Mouse (Mus musculus) urinary bladder, postnatal 4 days (tissue): ENCODE results near the gene Usp35.

ENCODE experiments used
- DNase-seq, 2 experiments: peaks; one replicate each; pipeline ENCODE4 v3.0.0; 2021 to 2022; ENCODE audit warnings: low spot score in 2 of 2

The Usp35 gene

DNA sequence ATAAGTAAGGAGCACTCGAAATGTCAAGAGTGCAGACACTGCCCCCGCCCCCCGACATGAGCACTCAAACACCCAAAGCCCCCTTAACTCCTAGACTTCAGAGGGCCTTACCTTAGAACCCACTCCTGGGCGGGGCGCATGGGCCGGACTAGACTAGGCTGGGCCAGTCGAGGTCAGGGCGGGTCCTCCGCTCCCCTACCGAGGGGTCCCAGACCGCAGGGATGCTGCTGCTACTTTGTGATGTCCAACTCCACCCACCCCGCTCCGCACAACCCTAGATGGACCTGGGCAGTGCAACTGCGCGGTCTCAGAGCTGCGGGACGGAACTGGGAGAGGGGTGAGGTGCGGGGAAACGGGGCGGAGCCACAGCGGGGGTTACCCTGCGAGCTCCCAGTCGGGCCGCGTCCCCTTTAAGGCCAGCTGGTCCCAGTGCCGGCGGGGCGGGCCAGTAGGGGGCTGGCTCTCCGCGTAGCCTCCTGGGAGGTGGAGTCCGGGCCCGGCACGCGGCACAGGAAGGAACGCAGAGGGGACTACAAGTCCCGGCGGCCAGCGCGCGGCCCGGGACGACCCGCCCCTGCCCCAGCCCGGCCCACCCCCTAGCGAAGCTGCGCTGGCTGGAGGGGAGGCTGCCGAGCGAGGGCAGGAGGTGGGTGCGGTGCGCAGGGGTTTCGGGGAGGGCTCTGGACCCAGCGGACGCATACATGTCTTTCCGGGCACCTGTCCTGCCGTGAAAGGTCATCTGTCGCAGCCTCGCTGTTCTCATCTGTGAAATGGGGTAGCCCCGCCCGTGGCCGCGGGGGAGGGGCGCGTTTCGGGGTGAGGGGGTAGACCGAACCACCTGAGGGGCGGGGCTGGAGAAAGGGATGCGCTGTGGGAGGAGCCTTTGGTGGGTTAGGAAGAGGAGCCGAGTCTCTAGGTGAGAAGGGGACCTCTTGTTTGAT is at the start of gene Usp35, which contains the start of gene Kctd21:
Gene Usp35, minus strand, starts transcription at position 295 of the 941 bp plus-strand sequence.
Gene Kctd21, plus strand, starts transcription at position 602 of the 941 bp plus-strand sequence.
- peak; percentile 94 to 95 for DNase-seq

DNA sequence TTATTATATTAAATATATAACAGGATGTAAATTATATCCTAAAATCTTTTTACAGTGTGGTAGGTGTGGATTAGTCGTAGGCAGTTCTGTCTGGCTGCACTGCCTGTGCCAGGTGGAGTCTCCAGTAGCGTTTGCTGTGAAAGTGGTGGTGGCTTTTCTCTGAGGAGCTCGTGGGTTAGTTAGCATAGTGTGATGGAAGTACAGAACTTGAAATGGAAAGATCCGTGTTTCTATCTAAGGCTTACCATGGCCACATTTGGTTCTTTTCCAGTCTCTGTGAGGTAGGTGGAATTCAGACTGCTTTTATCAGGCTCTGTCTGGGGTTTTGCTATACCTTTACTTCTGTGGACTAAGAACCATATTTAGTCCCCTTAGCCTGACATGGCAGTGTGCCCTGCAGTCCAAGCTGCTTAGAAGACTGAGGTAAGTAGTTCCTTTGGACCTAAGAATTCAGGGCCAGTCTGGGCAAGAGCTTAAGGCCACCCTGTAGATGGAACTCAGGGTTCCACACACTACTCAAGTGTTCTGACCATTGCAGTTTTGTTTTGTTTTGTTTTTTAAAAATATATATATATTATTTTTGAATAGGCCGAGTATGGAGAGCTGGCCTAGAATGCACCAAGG is 48.8 kb upstream of the Usp35 start:
- no peak for DNase-seq

DNA sequence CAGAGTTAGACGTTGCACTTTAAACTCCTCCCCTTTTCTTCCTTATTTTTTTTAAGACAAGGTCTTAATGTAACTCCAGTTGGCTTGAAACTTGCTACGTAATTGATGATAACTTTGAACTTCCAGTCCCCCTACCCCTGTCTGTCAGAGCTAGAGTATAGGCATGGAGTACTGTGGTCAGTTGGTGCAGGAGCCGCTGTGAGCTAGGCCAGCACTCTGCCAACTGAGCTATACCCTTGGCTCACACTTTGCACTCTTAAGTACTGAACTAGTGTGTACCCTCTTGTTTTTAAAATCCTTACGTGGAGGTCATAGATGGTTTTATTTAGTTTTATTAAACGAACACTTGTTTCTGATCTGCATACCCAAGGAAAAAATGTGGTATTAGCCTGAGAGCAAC is 47.5 kb upstream of the Usp35 start:
- DNase-seq: no peak

DNA sequence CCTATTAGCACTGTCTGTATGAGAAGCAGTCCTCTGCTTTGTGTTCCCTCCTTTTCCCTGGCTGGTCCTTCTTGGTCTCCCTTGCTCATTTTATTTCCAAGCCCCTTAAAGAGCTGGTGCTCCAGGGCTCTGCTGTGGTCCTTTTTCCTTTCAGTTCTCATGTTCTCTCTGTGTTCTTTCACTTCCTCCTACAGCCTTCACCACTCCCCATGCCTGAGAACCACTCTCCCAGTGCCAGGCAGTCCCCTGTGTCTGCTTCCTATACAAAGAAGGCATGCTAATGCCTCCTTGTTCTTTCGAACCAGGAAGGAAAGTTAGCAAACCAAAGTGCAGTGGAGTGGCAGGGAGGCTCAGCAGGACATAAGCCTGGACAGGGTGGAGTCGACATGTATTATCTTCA is 44.1 kb upstream of the Usp35 start:
- DNase-seq: no peak

DNA sequence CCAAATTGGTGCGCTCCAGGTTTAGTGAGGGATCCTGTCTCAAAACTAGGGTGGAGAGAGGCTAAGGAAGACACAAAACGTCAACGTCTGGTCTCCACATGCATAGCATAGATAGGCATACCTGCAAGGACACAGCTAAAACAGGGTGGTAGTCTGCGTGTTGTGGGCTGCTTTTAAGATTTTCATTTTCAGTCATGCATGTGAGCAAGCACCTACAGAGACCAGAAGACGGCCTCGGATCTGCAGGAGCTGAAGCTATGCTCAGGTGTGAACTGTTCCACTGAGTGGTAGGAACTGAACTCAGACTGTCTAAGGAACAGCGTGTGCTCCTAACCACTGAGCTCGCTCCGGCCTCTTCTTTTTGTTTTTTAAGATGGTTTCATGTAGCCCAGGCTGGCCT is 43.3 kb upstream of the Usp35 start:
- DNase-seq: peak in 1 of 2 experiments; percentile 23

DNA sequence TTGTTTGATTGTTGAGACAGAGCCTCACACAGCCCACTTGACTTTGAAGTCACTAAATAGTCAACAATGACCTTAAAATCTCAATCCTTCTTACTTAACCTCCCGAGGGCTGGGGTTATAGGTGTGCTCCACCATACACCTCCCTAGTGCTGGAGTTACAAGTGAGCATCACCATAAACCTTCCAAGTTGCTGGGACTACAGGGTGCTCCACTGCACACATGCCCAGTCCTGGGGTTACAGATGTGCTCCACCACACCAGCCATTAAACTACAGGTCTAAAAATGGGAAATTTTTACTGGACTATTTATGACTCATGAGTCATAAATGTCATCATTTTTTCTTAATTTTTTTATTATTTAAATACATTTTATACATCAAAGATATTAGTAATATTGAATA is 34.1 kb upstream of the Usp35 start:
- DNase-seq: no peak

DNA sequence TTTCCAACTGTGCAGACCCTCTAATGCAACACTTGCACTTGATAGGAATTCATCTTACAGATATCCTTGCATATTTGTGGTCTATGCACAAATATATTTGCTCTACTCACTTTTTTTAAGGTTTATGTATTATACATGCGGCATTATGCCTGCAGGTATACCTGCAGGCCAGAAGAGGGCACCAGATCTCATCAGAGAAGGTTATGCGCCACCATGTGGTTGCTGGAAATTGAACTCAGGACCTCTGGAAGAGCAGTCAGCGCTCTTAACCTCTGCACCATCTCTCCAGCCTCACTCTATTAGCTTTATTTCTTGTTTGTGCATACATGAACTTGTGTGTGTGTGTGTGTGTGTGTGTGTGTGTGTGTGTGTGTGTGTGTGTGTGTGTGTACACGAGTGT is 29.6 kb upstream of the Usp35 start:
- peak in 1 of 2 experiments; percentile 49 for DNase-seq

DNA sequence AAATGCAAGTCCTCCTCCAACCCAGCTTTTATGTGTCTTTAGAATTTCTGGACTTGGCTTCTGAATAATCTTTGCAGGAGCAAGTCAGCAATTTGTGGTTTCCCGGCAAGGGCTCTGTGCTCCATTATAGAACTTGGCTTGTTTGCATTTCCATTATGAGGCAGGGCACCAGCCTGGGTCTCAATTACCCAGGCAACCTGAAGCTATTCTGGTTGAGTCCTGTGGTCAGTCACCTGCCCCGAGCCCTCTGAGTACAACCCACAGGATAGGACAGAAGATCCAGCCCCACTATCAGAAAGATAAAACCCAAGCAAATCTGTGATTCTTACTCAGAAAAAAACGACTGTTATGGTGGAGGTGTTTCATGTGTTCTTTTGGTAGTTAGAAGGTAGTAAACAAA is 29.1 kb upstream of the Usp35 start:
- peak in 1 of 2 experiments; percentile 34 for DNase-seq

DNA sequence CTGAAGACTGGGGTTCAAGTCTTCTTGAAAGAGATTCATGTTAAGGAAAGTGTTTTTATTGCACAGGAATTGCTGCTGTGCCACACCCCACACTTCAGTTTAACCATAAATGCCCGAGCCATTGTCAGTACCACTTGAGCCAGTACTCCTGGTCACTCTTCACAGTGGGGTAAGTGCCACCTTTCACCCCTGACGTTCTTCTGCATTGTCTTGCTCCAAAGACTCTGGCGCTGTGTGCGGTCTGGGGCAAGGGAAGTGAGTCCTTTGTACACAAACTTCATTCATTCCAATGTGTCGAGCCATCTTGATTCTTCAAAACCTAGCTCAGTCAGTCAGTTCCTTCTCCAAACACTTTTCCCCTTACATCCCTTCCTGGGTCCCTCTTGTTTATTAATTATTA is 28.3 kb upstream of the Usp35 start:
- peak in 1 of 2 experiments; percentile 53 for DNase-seq

DNA sequence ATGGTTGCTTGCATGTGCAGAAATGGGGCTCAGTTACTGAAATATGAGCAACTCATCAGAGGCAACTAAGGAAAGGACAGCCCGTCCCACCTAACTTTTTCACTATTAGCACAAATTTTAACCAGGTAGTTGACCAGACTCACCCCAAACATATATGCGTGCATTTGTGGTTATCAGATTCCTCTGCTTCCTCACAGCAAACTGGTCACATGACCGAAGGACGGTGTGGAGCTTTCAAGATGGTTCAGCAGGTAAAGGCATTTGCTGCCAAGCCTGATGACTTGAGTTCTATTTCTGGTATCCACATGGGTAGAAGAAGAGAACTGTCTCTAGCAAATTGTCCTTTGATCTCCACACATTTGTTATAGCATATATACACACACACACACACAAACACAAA is 26.5 kb upstream of the Usp35 start:
- peak in 1 of 2 experiments; percentile 54 for DNase-seq

DNA sequence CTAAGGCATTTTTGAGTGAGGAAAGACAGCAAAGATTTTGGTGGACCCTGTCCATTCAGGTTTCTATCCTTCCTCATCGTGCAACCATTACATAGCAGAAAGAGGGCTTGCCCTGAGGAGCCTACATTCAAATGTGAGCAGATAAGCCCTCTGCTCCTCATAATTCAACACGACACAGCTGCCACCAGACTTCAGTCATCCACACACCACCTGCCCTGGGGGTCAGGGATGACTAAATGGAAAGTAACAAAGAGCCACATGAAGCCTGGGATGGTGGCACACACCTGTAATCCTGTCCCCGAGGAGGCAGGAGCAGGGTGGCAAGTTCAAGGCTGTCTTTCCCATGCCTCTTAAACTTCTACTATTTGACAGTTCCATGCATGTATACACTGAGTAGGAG is 26.0 kb upstream of the Usp35 start:
- peak in 1 of 2 experiments; percentile 41 for DNase-seq

DNA sequence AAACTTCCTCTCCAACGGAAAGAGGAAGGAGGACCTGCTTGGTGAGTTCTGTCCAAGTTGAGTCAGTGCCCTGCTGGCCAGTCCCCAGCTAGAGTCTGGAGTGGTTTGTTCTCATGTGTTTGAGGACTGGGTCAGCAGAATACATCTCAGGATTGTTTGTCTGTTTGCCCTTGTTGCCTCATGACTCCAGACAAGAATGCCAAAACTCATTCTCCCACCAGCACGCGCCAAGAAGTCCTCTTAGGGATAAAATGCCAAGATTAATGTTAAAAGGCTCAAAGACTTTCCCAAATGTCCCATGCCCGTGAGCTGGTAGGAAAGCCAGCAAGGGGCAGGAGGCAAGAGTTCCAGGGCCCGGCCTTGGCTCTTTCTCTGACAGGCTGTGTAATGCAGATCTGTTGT is 25.1 kb upstream of the Usp35 start:
- DNase-seq: peak in 1 of 2 experiments; percentile 54

DNA sequence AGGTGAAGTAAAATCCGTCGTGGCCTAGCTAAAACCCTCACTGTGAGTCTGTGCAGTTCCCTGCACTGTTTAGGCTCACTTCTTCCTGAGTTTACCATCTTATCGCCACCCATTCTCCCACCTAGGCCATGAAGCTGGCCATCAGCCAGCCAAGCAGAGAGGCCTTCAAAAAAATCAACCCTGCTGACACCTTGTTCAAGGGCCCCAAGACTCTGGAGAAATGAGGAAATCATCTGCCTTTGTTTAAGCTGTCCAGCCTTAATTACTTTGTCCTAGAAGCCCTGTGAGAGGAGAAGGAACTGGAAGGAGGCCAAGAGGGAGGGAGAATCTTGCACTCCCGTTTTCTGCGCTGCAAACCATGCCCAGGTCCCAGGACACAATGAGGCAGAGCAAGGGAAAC is 24.4 kb upstream of the Usp35 start:
- peak in 1 of 2 experiments; percentile 53 for DNase-seq

DNA sequence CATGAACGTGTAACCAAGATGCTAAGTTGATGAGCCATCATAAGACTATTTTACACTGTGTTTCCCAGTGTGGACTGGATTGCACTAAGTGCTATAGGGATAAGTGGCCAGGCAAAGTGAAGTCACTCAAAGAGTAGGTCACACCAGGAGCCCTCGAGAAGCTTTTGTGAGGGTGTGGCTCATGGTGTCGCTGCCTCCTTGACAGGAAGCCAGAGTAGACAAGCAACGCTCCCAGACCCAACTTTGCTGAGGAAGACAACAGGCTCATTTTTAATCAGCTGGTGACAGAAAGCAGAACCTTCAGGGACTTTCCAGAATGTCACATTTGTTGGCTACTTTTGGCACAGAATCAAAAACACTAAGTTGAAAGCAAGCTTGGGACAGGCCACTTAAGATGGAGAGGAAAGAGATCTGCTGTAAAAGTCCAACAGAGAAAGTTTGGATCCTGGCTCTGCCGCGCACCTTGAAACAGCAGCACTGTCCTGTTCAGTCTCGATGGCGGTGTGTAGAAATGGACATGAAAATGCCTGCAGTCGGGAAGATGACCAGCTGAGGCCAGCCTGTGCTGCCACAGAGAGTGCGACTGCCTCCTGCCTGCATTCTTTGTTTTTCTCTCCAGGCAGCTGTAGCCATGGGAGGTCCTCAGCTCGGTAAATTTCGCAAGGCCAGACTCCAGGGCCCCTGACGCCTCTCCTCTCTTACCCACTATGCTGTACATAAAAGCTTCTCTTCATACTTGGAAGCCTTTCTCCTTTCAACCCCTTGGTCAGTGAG is 23.4 kb upstream of the Usp35 start:
- DNase-seq: peak in 1 of 2 experiments; percentile 49

DNA sequence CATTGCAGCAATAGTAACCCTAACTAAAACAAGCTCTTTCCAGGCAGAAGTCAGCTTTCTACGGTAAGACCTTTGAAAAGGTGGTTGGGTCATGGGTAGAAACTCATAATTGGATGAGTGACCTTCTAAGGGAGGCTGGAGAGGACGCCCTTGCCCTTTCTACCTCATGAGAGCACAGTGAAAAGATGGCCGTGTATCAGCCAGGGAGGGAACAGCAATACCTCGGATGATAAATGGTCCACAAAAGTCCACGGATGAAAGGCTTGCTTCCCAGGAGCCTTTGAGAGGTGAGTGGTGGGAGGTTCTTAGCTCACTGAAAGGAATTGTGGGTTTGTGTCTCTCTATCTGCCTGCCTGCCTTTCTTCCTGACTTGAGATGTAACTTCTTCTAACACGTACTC is 21.5 kb upstream of the Usp35 start:
- DNase-seq: peak in 1 of 2 experiments; percentile 25

DNA sequence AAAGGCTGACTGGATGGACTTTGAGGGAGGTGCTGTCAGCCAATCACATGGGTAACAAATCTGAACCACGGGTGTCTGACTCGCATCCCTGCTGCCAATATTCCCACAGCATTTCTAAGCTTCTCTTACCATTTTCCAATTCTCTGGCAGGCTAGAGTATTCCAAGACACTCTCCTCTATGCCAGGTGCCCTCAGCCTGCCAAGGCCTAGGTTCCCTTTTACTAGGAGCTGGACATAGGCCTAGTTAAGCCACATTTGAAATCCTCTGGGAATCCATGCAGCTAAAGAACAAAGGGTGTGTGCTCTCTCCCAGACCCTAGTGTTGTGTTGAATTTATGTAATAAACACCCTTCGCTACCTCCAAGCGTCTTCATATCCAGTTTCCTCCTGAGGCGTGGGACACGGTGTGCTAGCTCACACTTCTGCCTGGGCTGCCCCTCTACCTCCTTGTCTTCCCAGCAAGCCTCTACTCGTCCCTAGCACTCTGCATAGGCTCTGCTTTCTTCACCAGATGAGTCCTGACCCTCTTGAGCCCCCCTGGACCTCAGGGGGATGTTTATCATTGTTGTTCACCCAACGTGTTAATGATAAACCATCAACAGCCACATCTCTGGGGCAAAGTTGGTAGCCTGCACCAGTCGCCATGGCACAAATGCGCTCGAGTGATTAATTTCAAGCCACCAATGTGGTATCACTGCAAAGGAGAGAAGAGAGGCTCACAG is 20.1 kb upstream of the Usp35 start:
- DNase-seq: peak in 1 of 2 experiments; percentile 44

DNA sequence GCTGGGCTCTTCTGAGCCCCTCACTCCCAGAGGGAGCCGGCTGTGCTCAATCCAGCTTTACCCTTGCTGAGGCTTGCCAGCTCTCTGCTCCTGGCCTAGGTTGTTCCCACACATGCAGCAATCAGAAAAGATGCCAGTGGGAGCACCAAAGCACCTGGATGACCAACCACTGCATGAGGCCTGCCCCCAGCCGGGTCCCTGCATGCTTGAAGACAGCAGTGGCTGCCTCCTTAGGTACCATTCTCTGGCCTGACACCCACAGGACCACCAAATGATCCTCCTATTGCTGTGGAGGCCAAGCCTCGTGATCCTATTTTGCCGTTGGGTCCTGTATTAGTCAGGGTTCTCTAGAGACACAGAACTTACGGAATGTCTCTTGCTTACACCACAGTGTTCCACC is 19.1 kb upstream of the Usp35 start:
- DNase-seq: no peak

DNA sequence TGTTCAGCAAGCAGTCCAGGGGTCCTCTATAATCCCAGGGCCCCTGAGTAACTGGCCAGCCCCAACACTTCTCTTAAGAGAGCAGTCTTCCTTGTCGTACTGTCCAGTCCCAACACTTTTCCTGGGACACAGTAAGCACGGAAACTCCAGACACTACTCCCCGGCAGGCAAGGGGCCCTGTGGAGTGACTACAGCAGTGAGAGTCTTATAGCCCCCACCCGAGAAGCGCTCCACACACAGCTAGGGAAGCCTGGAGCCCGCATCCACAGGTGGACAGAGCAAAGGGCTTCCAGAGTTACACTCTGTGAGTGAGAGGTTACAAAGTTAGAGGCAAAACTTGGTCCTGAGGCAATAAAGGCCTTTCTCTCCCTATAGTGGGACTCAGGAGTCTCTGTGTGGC is 17.6 kb upstream of the Usp35 start:
- DNase-seq: peak in 1 of 2 experiments; percentile 47

DNA sequence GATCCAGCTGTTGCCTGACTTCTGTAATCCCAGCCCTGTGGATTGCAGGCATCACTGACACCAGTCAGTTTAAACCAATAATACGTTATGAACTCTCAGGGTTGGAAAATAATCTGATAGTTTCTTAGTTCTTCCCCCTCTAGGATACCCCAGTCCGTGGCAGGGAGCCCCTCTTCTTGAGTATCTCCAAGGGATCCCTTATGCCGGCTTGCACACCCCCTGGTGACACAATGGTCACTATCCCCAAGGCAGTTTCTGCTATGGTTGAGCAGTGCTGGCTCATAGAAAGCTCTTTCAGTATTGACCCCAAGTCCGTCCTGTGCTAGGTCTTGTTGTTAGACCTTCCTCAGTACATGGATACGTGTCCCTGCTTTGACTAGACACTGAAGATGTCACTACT is 17.0 kb upstream of the Usp35 start:
- DNase-seq: peak in 1 of 2 experiments; percentile 52

DNA sequence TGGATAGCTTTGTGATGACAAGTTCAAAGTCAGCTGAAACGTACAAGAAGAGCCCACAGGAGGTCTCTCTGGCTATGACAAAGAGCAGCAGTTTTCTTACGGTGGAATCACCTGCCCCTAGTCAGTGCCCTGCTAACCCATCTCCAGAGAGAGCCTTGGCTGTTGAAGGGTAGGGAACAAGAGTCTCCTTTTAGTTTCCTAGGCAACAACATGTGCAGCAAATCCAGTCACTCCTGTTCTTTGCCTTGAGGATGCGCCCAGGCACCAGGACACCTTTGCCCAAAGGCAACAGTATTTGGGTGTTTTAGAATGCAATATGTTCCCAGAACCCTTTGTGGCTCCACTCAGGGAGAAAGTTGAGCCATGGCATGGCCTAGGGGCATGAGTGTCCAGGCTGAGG is 16.5 kb upstream of the Usp35 start:
- DNase-seq: peak in 1 of 2 experiments; percentile 44

DNA sequence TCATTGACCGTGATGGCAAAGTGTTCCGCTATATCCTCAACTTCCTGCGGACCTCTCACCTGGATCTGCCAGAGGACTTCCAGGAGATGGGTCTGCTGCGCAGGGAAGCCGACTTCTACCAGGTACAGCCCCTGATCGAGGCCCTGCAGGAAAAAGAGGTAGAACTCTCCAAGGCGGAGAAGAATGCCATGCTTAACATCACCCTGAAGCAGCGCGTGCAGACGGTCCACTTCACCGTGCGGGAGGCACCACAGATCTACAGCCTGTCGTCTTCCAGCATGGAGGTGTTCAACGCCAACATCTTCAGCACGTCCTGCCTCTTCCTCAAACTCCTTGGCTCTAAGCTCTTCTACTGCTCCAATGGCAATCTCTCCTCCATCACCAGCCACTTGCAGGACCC is 15.6 kb upstream of the Usp35 start:
- peak in 1 of 2 experiments; percentile 56 for DNase-seq
